Mouse (Mus musculus): ENCODE results near the gene Il2rb. TPM values are rescaled to one million over a fixed set of nuclear protein-coding genes. Genes with fewer than 3 reads are reported as not detected.

Gene Il2rb
- polyA plus RNA-seq, 1 experiment from 2014 or later: 0.09 TPM

DNA sequence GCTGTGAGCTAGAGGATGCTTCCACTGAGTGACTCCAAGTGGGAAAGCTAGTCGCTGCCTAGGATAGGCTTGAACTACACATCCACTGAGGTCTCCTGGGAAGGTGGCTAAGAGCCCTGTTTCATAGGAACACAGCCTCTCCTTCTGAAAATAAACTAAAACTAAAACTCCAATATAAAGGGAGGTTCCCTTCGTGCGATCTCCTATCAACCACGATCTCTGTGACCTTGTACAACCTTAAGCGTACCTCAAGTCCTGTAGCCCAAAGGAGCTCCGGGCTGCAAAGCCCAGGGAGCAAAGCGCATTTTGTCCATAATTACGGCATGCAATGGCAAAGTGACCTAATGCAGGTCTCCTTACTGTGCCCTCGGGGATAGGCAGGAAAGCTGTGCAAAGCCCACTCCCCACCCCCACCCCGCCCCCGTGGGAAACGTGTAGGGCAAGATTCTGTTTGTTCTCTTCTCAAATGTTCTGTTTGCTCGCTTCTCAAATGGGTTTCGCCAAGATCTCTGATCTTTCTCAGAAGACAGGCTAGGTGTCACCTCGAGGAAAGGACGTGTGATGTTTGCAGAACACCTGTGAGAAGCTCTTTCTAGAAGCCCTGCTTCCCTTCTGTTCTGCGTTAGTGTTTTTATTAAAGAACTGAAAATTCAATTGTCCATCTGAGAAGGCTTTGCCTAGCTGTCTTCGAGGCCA is 7.5 kb upstream of the Il2rb start:
- no peak overlapping the region for H3K4me3 ChIP-seq
- no peaks in the 10 kb centered on the region for H3K27me3 ChIP-seq
- no peak for ATAC-seq (ENCODE audit: insufficient number of reproducible peaks, insufficient read depth, low FRiP score, low TSS enrichment)
- H3K9ac ChIP-seq: no peak overlapping the region
- H3K4me1 ChIP-seq: no peaks in the 10 kb centered on the region
- no peak overlapping the region for H3K4me2 ChIP-seq (replicated peaks)
- 77% methylated on average over 18 of the region's 18 CpGs for WGBS
- H3K36me3 ChIP-seq: no peaks in the 10 kb centered on the region
- H3K9me3 ChIP-seq: 0 out of 2 replicates have a peak, but pooled peaks cover 5% of the 10 kb centered on the region
- no peak overlapping the region for H3K27ac ChIP-seq

- Histone ChIP-seq H3K27ac (no peak overlapping the region), H3K4me3 (no peak overlapping the region), H3K4me2 (replicated peaks) (no peak overlapping the region), H3K9me3 (no peaks in the 10 kb centered on the region), H3K4me1 (0 out of 2 replicates have a peak, but pooled peaks cover 7% of the 10 kb centered on the region), H3K9ac (no peak overlapping the region), H3K36me3 (no peaks in the 10 kb centered on the region), H3K27me3 (no peaks in the 10 kb centered on the region)
- ATAC-seq (ENCODE audit: insufficient number of reproducible peaks, insufficient read depth, low FRiP score, low TSS enrichment): no peak
- 69% methylated on average over 10 of the region's 10 CpGs for WGBS
Measured at GRCm38 (mm10) chr15:78493401-78494010, 1.6 kb downstream of the Il2rb start.

GRCm38 (mm10) chr15:78491301-78491700 is 3.8 kb downstream of the Il2rb start:
- Histone ChIP-seq H3K4me3 (no peak overlapping the region), H3K27ac (no peak overlapping the region), H3K4me1 (0 out of 2 replicates have a peak, but pooled peaks cover 7% of the 10 kb centered on the region), H3K27me3 (no peaks in the 10 kb centered on the region), H3K36me3 (no peaks in the 10 kb centered on the region), H3K9ac (no peak overlapping the region), H3K4me2 (replicated peaks) (no peak overlapping the region), H3K9me3 (no peaks in the 10 kb centered on the region)
- 88% methylated on average over 3 of the region's 3 CpGs for WGBS
- ATAC-seq (ENCODE audit: insufficient number of reproducible peaks, insufficient read depth, low FRiP score, low TSS enrichment): no peak

GRCm38 (mm10) chr15:78489906-78490305 is 5.2 kb downstream of the Il2rb start:
- H3K9me3 ChIP-seq: no peaks in the 10 kb centered on the region
- H3K4me1 ChIP-seq: 0 out of 2 replicates have a peak, but pooled peaks cover 7% of the 10 kb centered on the region
- H3K27me3 ChIP-seq: no peaks in the 10 kb centered on the region
- 43% methylated on average over 8 of the region's 8 CpGs for WGBS
- no peak overlapping the region for H3K9ac ChIP-seq
- H3K4me3 ChIP-seq: no peak overlapping the region
- H3K27ac ChIP-seq: no peak overlapping the region
- no peak for ATAC-seq (ENCODE audit: insufficient number of reproducible peaks, insufficient read depth, low FRiP score, low TSS enrichment)
- H3K36me3 ChIP-seq: no peaks in the 10 kb centered on the region
- no peak overlapping the region for H3K4me2 ChIP-seq (replicated peaks)

DNA sequence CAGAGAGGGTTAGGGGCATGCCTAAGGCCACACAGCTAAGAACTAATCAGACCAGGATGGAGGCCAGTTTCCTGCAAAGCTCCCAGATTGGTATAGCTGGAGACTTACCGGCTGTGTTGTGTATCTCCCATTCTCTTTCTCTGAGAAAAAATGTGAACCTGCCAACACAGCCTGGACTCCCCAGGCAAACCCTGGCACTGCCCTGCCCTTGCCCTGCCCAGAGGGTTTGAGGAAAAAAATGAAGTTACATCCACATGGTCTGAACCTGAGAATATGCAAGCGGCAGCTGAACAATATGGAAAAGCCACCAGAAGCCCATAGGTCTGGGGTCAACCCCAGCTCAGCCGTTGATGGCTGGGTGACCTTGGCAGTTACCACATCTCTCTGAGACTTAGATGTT is 5.8 kb downstream of the Il2rb start:
- H3K27ac ChIP-seq: no peak overlapping the region
- 82% methylated on average over 3 of the region's 3 CpGs for WGBS

DNA sequence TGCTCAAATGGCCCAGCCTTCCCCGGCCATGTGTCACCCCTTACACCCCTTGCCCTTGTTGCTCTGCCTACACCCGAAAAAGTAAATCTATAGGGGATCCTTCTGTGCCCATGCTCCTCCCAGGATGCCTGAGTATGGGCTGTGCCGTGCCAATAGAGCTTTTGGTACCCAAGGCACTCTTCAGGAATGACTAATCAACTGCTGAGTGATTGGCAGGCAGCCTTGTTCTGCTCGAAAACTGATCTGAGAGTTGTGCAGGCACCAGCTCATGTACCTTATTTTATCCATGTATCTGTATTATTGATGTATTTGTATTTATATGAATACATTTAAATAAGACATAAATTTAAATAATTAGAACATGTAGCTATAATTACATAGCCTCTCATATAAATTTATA is 8.0 kb downstream of the Il2rb start:
- no peaks in the 10 kb centered on the region for H3K27me3 ChIP-seq
- no peak overlapping the region for H3K27ac ChIP-seq
- H3K4me3 ChIP-seq: no peak overlapping the region
- WGBS: 64% methylated on average over 4 of the region's 4 CpGs
- H3K36me3 ChIP-seq: no peaks in the 10 kb centered on the region
- H3K9me3 ChIP-seq: no peaks in the 10 kb centered on the region
- ATAC-seq (ENCODE audit: insufficient number of reproducible peaks, insufficient read depth, low FRiP score, low TSS enrichment): no peak
- no peak overlapping the region for H3K4me2 ChIP-seq (replicated peaks)
- 0 out of 2 replicates have a peak, but pooled peaks cover 7% of the 10 kb centered on the region for H3K4me1 ChIP-seq
- H3K9ac ChIP-seq: no peak overlapping the region

More for the DNA sequence above, 5.8 kb downstream of the Il2rb start:
- Histone ChIP-seq H3K27me3 (no peaks in the 10 kb centered on the region), H3K4me3 (no peak overlapping the region), H3K4me2 (replicated peaks) (no peak overlapping the region), H3K9ac (no peak overlapping the region), H3K9me3 (no peaks in the 10 kb centered on the region), H3K36me3 (no peaks in the 10 kb centered on the region), H3K4me1 (0 out of 2 replicates have a peak, but pooled peaks cover 7% of the 10 kb centered on the region)
- no peak for ATAC-seq (ENCODE audit: insufficient number of reproducible peaks, insufficient read depth, low FRiP score, low TSS enrichment)

GRCm38 (mm10) chr15:78486564-78486963 is 8.5 kb downstream of the Il2rb start:
- no peaks in the 10 kb centered on the region; the same call in 1 of the 2 replicates for H3K27me3 ChIP-seq
- no peak overlapping the region for H3K4me3 ChIP-seq
- WGBS: 94% methylated on average over 1 of the region's 1 CpGs
- H3K4me1 ChIP-seq: 0 out of 2 replicates have a peak, but pooled peaks cover 7% of the 10 kb centered on the region
- no peak overlapping the region for H3K9ac ChIP-seq
- no peak overlapping the region for H3K4me2 ChIP-seq (replicated peaks)
- no peaks in the 10 kb centered on the region for H3K36me3 ChIP-seq
- H3K27ac ChIP-seq: no peak overlapping the region
- H3K9me3 ChIP-seq: no peaks in the 10 kb centered on the region
- no peak for ATAC-seq (ENCODE audit: insufficient number of reproducible peaks, insufficient read depth, low FRiP score, low TSS enrichment)

- Histone ChIP-seq H3K4me1 (no peaks in the 10 kb centered on the region), H3K4me2 (replicated peaks) (no peak overlapping the region), H3K4me3 (no peak overlapping the region), H3K27me3 (no peaks in the 10 kb centered on the region; the same call in 1 of the 2 replicates), H3K9me3 (no peaks in the 10 kb centered on the region), H3K9ac (no peak overlapping the region), H3K36me3 (no peaks in the 10 kb centered on the region), H3K27ac (no peak overlapping the region)
- WGBS: 71% methylated on average over 4 of the region's 4 CpGs
- no peak for ATAC-seq (ENCODE audit: insufficient number of reproducible peaks, insufficient read depth, low FRiP score, low TSS enrichment)
Measured at GRCm38 (mm10) chr15:78483311-78483710, 11.8 kb downstream of the Il2rb start.

GRCm38 (mm10) chr15:78482518-78482917 is 12.6 kb downstream of the Il2rb start:
- Histone ChIP-seq H3K9me3 (no peaks in the 10 kb centered on the region), H3K27ac (no peak overlapping the region), H3K9ac (no peak overlapping the region), H3K4me3 (no peak overlapping the region), H3K27me3 (no peaks in the 10 kb centered on the region; the same call in 1 of the 2 replicates), H3K4me1 (no peaks in the 10 kb centered on the region), H3K4me2 (replicated peaks) (no peak overlapping the region), H3K36me3 (no peaks in the 10 kb centered on the region)
- no peak for ATAC-seq (ENCODE audit: insufficient number of reproducible peaks, insufficient read depth, low FRiP score, low TSS enrichment)
- WGBS: 59% methylated on average over 3 of the region's 3 CpGs

GRCm38 (mm10) chr15:78481448-78482000 is 13.5 kb downstream of the Il2rb start:
- Histone ChIP-seq H3K36me3 (no peaks in the 10 kb centered on the region), H3K9ac (no peak overlapping the region), H3K4me2 (replicated peaks) (no peak overlapping the region), H3K4me1 (no peaks in the 10 kb centered on the region), H3K4me3 (no peak overlapping the region), H3K27ac (no peak overlapping the region), H3K9me3 (no peaks in the 10 kb centered on the region), H3K27me3 (no peaks in the 10 kb centered on the region; the same call in 1 of the 2 replicates)
- no peak for ATAC-seq (ENCODE audit: insufficient number of reproducible peaks, insufficient read depth, low FRiP score, low TSS enrichment)
- 52% methylated on average over 9 of the region's 9 CpGs for WGBS

- ATAC-seq (ENCODE audit: insufficient number of reproducible peaks, insufficient read depth, low FRiP score, low TSS enrichment): no peak
- Histone ChIP-seq H3K9me3 (no peaks in the 10 kb centered on the region), H3K4me3 (no peak overlapping the region), H3K36me3 (no peaks in the 10 kb centered on the region), H3K27me3 (peaks cover 4% of the 10 kb centered on the region; the same call in 1 of the 2 replicates), H3K4me2 (replicated peaks) (no peak overlapping the region), H3K27ac (no peak overlapping the region), H3K4me1 (no peaks in the 10 kb centered on the region), H3K9ac (no peak overlapping the region)
- WGBS: 61% methylated on average over 2 of the region's 2 CpGs
Measured at GRCm38 (mm10) chr15:78480991-78481390, 14.1 kb downstream of the Il2rb start.

DNA sequence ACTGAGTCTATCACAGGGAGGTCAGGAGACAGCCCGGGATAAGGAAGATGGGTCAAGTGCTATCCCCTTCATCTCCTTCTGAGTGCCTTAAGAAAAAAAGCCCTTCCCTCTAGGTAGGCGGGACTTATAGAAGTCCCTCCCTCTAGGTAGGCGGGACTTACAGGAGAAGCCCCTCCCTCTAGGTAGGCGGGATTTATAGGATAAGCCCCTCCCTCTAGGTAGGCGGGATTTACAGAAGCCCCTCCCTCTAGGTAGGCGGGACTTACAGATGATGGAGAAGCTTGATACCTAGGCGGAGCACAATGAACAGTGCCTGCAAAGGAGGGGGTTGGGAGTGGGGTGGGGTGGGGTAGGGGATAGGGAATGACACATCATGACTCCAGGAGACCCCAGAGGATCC is 15.0 kb downstream of the Il2rb start:
- no peak overlapping the region for H3K4me2 ChIP-seq (replicated peaks)
- H3K27me3 ChIP-seq: peaks cover 4% of the 10 kb centered on the region; the same call in 1 of the 2 replicates
- no peak overlapping the region for H3K27ac ChIP-seq
- no peaks in the 10 kb centered on the region for H3K36me3 ChIP-seq
- H3K9ac ChIP-seq: no peak overlapping the region
- 71% methylated on average over 7 of the region's 7 CpGs for WGBS
- ATAC-seq (ENCODE audit: insufficient number of reproducible peaks, insufficient read depth, low FRiP score, low TSS enrichment): no peak
- no peaks in the 10 kb centered on the region for H3K4me1 ChIP-seq
- no peak overlapping the region for H3K4me3 ChIP-seq
- H3K9me3 ChIP-seq: no peaks in the 10 kb centered on the region

All from embryonic facial prominence, embryonic 12.5 days (tissue).